In genomic region chr10:75975216-75975615, GRCm38 (mm10) we compare ENCODE assay signal across 10 mouse cellular contexts. TPM values are rescaled to one million over a fixed set of nuclear protein-coding genes. Genes with fewer than 3 reads are reported as not detected.
DNase-seq lines count a peak whose midpoint lies in the region; ATAC-seq and TF ChIP-seq lines count a peak whose summit lies in the region.
"Had no signal": no experiment of that assay in that cellular context is flagged by ENCODE, and none has a peak within 500 bp of the region (broad histone marks: within the 10 kb centered on the region; RNA-seq: fewer than 3 reads in every experiment).

No protein-coding gene starts in this region.

- no peak overlapping the region for H3K4me2 ChIP-seq in kidney, postnatal 0 days (ENCODE audit: low read length)
- H3K4me2 ChIP-seq in kidney, embryonic 15.5 days = no peak overlapping the region
- H3K4me2 ChIP-seq: embryonic facial prominence, embryonic 13.5 days had no signal

- DNase-seq in adrenal gland, adult (ENCODE audit: inconsistent age in 2 of 2, low spot score in 1 of 2) = peak; percentile 16 to 58
- DNase-seq in adrenal gland, adult 2 months = no peak
- DNase-seq in kidney, postnatal 0 days (ENCODE audit: low spot score) = peak; percentile 45
- peak; percentile 88 for DNase-seq in ZHBTc4 (ENCODE audit: low read depth, low spot score)
- DNase-seq in natural killer cell, adult 2 months (ENCODE audit: low spot score in 2 of 2) = peak; percentile 18 to 47
- DNase-seq in gastrocnemius, postnatal 25 days = no peak
- no peak for DNase-seq in limb, embryonic 10.5 days (ENCODE audit: low spot score)

- ATAC-seq in kidney, postnatal 0 days (replicated peaks; ENCODE audit: low FRiP score, low read depth) = no peak
- no peak for ATAC-seq in kidney, embryonic 15.5 days (replicated peaks; ENCODE audit: low FRiP score)

- H3K36me3 ChIP-seq in kidney, postnatal 0 days (ENCODE audit: insufficient read depth, low read length) = no peaks in the 10 kb centered on the region
- no peaks in the 10 kb centered on the region for H3K36me3 ChIP-seq in kidney, embryonic 15.5 days
- no peaks in the 10 kb centered on the region for H3K36me3 ChIP-seq in limb, embryonic 10.5 days
- H3K36me3 ChIP-seq: embryonic facial prominence, embryonic 13.5 days had no signal

- peak; percentile 83 for TF ChIP-seq CTCF in kidney, postnatal 0 days (IDR thresholded peaks at IDR 0.05; ENCODE audit: low read depth)

- no peak overlapping the region for H3K4me3 ChIP-seq in kidney, postnatal 0 days (replicated peaks; ENCODE audit: low read depth, low read length)
- no peak overlapping the region for H3K4me3 ChIP-seq in kidney, embryonic 15.5 days (replicated peaks)
- no peak overlapping the region for H3K4me3 ChIP-seq in limb, embryonic 10.5 days
- H3K4me3 ChIP-seq: embryonic facial prominence, embryonic 13.5 days had no signal

- no peak overlapping the region for H3K9ac ChIP-seq in kidney, postnatal 0 days (ENCODE audit: low read depth, low read length)
- no peak overlapping the region for H3K9ac ChIP-seq in kidney, embryonic 15.5 days
- H3K9ac ChIP-seq: embryonic facial prominence, embryonic 13.5 days had no signal

- 74% methylated on average over 5 of the region's 5 CpGs for WGBS in kidney, postnatal 0 days
- 77% methylated on average over 5 of the region's 5 CpGs for WGBS in kidney, embryonic 15.5 days
- WGBS in limb, embryonic 10.5 days = 79% methylated on average over 5 of the region's 5 CpGs

- H3K4me1 ChIP-seq in kidney, postnatal 0 days (replicated peaks; ENCODE audit: insufficient read depth, low read length) = no peaks in the 10 kb centered on the region
- H3K4me1 ChIP-seq in kidney, embryonic 15.5 days = no peaks in the 10 kb centered on the region
- H3K4me1 ChIP-seq in limb, embryonic 10.5 days = no peaks in the 10 kb centered on the region
- H3K4me1 ChIP-seq: embryonic facial prominence, embryonic 13.5 days had no signal

- no peaks in the 10 kb centered on the region for H3K27me3 ChIP-seq in kidney, postnatal 0 days (ENCODE audit: insufficient read depth, low read length)
- no peaks in the 10 kb centered on the region for H3K27me3 ChIP-seq in kidney, embryonic 15.5 days
- no peaks in the 10 kb centered on the region for H3K27me3 ChIP-seq in limb, embryonic 10.5 days (ENCODE audit: low read depth, poor library complexity, severe bottlenecking)
- H3K27me3 ChIP-seq: embryonic facial prominence, embryonic 13.5 days had no signal

- H3K9me3 ChIP-seq in kidney, postnatal 0 days (replicated peaks; ENCODE audit: low read length) = no peaks in the 10 kb centered on the region
- H3K9me3 ChIP-seq in kidney, embryonic 15.5 days (replicated peaks) = no peaks in the 10 kb centered on the region; the same call in 1 of the 2 replicates
- no peaks in the 10 kb centered on the region for H3K9me3 ChIP-seq in limb, embryonic 10.5 days (replicated peaks)
- H3K9me3 ChIP-seq: embryonic facial prominence, embryonic 13.5 days had no signal

- H3K27ac ChIP-seq in kidney, postnatal 0 days = no peak overlapping the region
- H3K27ac ChIP-seq in kidney, embryonic 15.5 days = no peak overlapping the region
- H3K27ac ChIP-seq in limb, embryonic 10.5 days = no peak overlapping the region
- H3K27ac ChIP-seq: embryonic facial prominence, embryonic 13.5 days; macrophage had no signal

RNA-seq across cellular contexts. Expression of gene Gm5134, which starts 20.9 kb away (rescaled TPM):
- not detected for total RNA-seq in adrenal gland, adult 2 months (2021)
- 0.03 and 0.11 TPM in 2 replicates for polyA plus RNA-seq in adrenal gland, adult 2 months (2012; rRNA removed)
- polyA plus RNA-seq in kidney, postnatal 0 days (2015; fragmentation: Nextera tagmentation; extraction: Ambion mirVana) = 0.16 TPM in 1 of 2 replicates, not detected in the other
- 0.05 TPM in 1 of 2 replicates, not detected in the other for polyA plus RNA-seq in kidney, embryonic 15.5 days (2015; fragmentation: Nextera tagmentation; extraction: Ambion mirVana)
- total RNA-seq in gastrocnemius, postnatal 25 days (2021) = not detected
- polyA plus RNA-seq in limb, embryonic 10.5 days (2016; fragmentation: Nextera tagmentation; extraction: Ambion mirVana) = 0.06 TPM in 1 of 2 replicates, not detected in the other
- polyA plus RNA-seq: embryonic facial prominence, embryonic 13.5 days; macrophage had no signal

RNA-seq across cellular contexts. Expression of gene Vpreb3, which starts 32.4 kb away (rescaled TPM):
- total RNA-seq in adrenal gland, adult 2 months (2021) = not detected
- polyA plus RNA-seq in adrenal gland, adult 2 months (2012; rRNA removed) = 1.1 and 2.0 TPM in 2 replicates
- 0.78 and 0.97 TPM in 2 replicates for polyA plus RNA-seq in kidney, postnatal 0 days (2015; fragmentation: Nextera tagmentation; extraction: Ambion mirVana)
- 0.57 and 1.2 TPM in 2 replicates for polyA plus RNA-seq in kidney, embryonic 15.5 days (2015; fragmentation: Nextera tagmentation; extraction: Ambion mirVana)
- not detected for total RNA-seq in gastrocnemius, postnatal 25 days (2021)
- polyA plus RNA-seq in limb, embryonic 10.5 days (2016; fragmentation: Nextera tagmentation; extraction: Ambion mirVana) = 0.34 and 0.65 TPM in 2 replicates
- polyA plus RNA-seq: macrophage had no signal

RNA-seq across cellular contexts. Expression of gene Gm867, which starts 34.7 kb away (rescaled TPM):
- 1 to 10 TPM; 2.2 to 4.0 TPM for total RNA-seq in adrenal gland, adult 2 months (2021)
- polyA plus RNA-seq in adrenal gland, adult 2 months (2012; rRNA removed) = 0.93 and 1.9 TPM in 2 replicates
- 0.32 and 0.39 TPM in 2 replicates for polyA plus RNA-seq in kidney, postnatal 0 days (2015; fragmentation: Nextera tagmentation; extraction: Ambion mirVana)
- 0.30 and 1.0 TPM in 2 replicates for polyA plus RNA-seq in kidney, embryonic 15.5 days (2015; fragmentation: Nextera tagmentation; extraction: Ambion mirVana)
- not detected for total RNA-seq in gastrocnemius, postnatal 25 days (2021)
- polyA plus RNA-seq in limb, embryonic 10.5 days (2016; fragmentation: Nextera tagmentation; extraction: Ambion mirVana) = 0.20 and 0.49 TPM in 2 replicates
- polyA plus RNA-seq: embryonic facial prominence, embryonic 13.5 days; macrophage had no signal

RNA-seq across cellular contexts. Expression of gene Mmp11, which starts 38.9 kb away (rescaled TPM):
- 10 to 100 TPM in 1 of 2 experiments, 1 to 10 TPM in 1; 5.1 to 14.8 TPM for total RNA-seq in adrenal gland, adult 2 months (2021)
- polyA plus RNA-seq in adrenal gland, adult 2 months (2012; rRNA removed) = 26.7 and 48.0 TPM in 2 replicates
- polyA plus RNA-seq in kidney, postnatal 0 days (2015; fragmentation: Nextera tagmentation; extraction: Ambion mirVana) = 39.4 and 43.2 TPM in 2 replicates
- 48.2 and 57.3 TPM in 2 replicates for polyA plus RNA-seq in kidney, embryonic 15.5 days (2015; fragmentation: Nextera tagmentation; extraction: Ambion mirVana)
- 1 to 10 TPM; 1.7 to 3.3 TPM for total RNA-seq in gastrocnemius, postnatal 25 days (2021)
- 39.6 and 68.1 TPM in 2 replicates for polyA plus RNA-seq in limb, embryonic 10.5 days (2016; fragmentation: Nextera tagmentation; extraction: Ambion mirVana)

RNA-seq across cellular contexts. Expression of gene Chchd10, which starts 42.3 kb away (rescaled TPM):
- total RNA-seq in adrenal gland, adult 2 months (2021) = 1,000 to 10,000 TPM; 1,273 to 1,367 TPM
- polyA plus RNA-seq in adrenal gland, adult 2 months (2012; rRNA removed) = 4,822 and 7,346 TPM in 2 replicates
- 520 and 541 TPM in 2 replicates for polyA plus RNA-seq in kidney, postnatal 0 days (2015; fragmentation: Nextera tagmentation; extraction: Ambion mirVana)
- 140 and 148 TPM in 2 replicates for polyA plus RNA-seq in kidney, embryonic 15.5 days (2015; fragmentation: Nextera tagmentation; extraction: Ambion mirVana)
- 1,000 to 10,000 TPM; 1,309 to 1,319 TPM for total RNA-seq in gastrocnemius, postnatal 25 days (2021)
- polyA plus RNA-seq in limb, embryonic 10.5 days (2016; fragmentation: Nextera tagmentation; extraction: Ambion mirVana) = 4.9 and 5.8 TPM in 2 replicates

Comparison
In these comparisons a context has a peak if more than half of its experiments do, and no peak if none do; other contexts are left out.
1. DNase-seq: peak in adrenal gland, adult (2 of 2), kidney, postnatal 0 days (single experiment), ZHBTc4 (single experiment) and natural killer cell, adult 2 months (2 of 2); none in adrenal gland, adult 2 months (single experiment), gastrocnemius, postnatal 25 days (single experiment) and limb, embryonic 10.5 days (single experiment).